Mouse (Mus musculus) leukemia stem cell, adult 10-12 weeks (primary cell): Measurements from ENCODE around the gene Stpg3. TPM values are rescaled to one million over a fixed set of nuclear protein-coding genes. Genes with fewer than 3 reads are reported as not detected.

Experiments used
- polyA plus RNA-seq: library from polyadenylated mRNA; stranded (reverse); fragments of >175 nt; gene quantifications from 2 replicates; pipeline ENCODE4 v1.2.3, GENCODE M21; 2012; ENCODE audit warnings: low replicate concordance

Gene Stpg3
- polyA plus RNA-seq, result 0.22 TPM in 1 of 2 replicates, not detected in the other

GRCm38 (mm10) chr2:25214444-25214843 is at the start of gene Stpg3:
TSS of gene Stpg3 (minus strand) at chr2:25214637.

GRCm38 (mm10) chr2:25262291-25262767 is 47.9 kb upstream of the Stpg3 start, which contains the start of gene Tprn:
TSS of gene Tprn (plus strand) at chr2:25262618.

GRCm38 (mm10) chr2:25255284-25255779 is 40.9 kb upstream of the Stpg3 start, which contains the start of gene Tmem203:
TSS of gene Tmem203 (plus strand) at chr2:25255439.

GRCm38 (mm10) chr2:25246183-25247072 is 32.0 kb upstream of the Stpg3 start, which contains the start of gene AL732309.1:
TSS of gene AL732309.1 (minus strand) at chr2:25246863.

GRCm38 (mm10) chr2:25242101-25242506 is 27.7 kb upstream of the Stpg3 start, which contains the start of the genes Rnf208 and Cysrt1:
TSS of gene Rnf208 (plus strand) at chr2:25242255.
TSS of gene Cysrt1 (minus strand) at chr2:25242452.

GRCm38 (mm10) chr2:25236614-25237013 is 22.2 kb upstream of the Stpg3 start, which contains the start of gene Rnf224:
TSS of gene Rnf224 (minus strand) at chr2:25236787.

GRCm38 (mm10) chr2:25234050-25234449 is 19.6 kb upstream of the Stpg3 start, which contains the start of gene Slc34a3:
TSS of gene Slc34a3 (minus strand) at chr2:25234364.

GRCm38 (mm10) chr2:25224492-25224765 is 10.0 kb upstream of the Stpg3 start, which contains the start of gene Tubb4b:
TSS of gene Tubb4b (minus strand) at chr2:25224702.

GRCm38 (mm10) chr2:25218445-25218844 is 4.0 kb upstream of the Stpg3 start, which contains the start of gene Fam166a:
TSS of gene Fam166a (plus strand) at chr2:25218745.

GRCm38 (mm10) chr2:25211121-25211670 is 3.2 kb downstream of the Stpg3 start, which contains the start of gene Nelfb:
TSS of gene Nelfb (minus strand) at chr2:25211489.

GRCm38 (mm10) chr2:25196172-25196954 is 18.1 kb downstream of the Stpg3 start, which contains the start of gene Tor4a:
TSS of gene Tor4a (minus strand) at chr2:25196886.

GRCm38 (mm10) chr2:25180478-25180903 is 33.9 kb downstream of the Stpg3 start, which contains the start of gene Nrarp:
TSS of gene Nrarp (plus strand) at chr2:25180758.

Other genes with a start within 250 kb of the Stpg3 start
- gene Mrpl41, start 239.5 kb downstream of the Stpg3 start, polyA plus RNA-seq, result 7.7 and 44.8 TPM in 2 replicates
- gene Pnpla7, start 238.6 kb downstream of the Stpg3 start, polyA plus RNA-seq, result 4.3 and 5.1 TPM in 2 replicates
- gene Nsmf, start 160.3 kb downstream of the Stpg3 start, polyA plus RNA-seq, result 61.2 and 74.4 TPM in 2 replicates
- not detected in 2 replicates for gene Entpd8, start 134.3 kb downstream of the Stpg3 start, polyA plus RNA-seq
- not detected in 2 replicates for gene Noxa1, start 119.5 kb downstream of the Stpg3 start, polyA plus RNA-seq
- 24.8 and 34.7 TPM in 2 replicates for gene Nrarp, start 33.9 kb downstream of the Stpg3 start, polyA plus RNA-seq
- gene Tor4a, start 17.8 kb downstream of the Stpg3 start, polyA plus RNA-seq, result 13.1 and 16.5 TPM in 2 replicates
- 15.0 and 19.0 TPM in 2 replicates for gene Nelfb, start 3.1 kb downstream of the Stpg3 start, polyA plus RNA-seq
- 0.16 TPM in 1 of 2 replicates, not detected in the other for gene Fam166a, start 4.1 kb upstream of the Stpg3 start, polyA plus RNA-seq
- gene Tubb4b, start 10.1 kb upstream of the Stpg3 start, polyA plus RNA-seq, result 147 and 477 TPM in 2 replicates
- gene Slc34a3, start 19.7 kb upstream of the Stpg3 start, polyA plus RNA-seq, result not detected in 2 replicates
- gene Rnf224, start 22.1 kb upstream of the Stpg3 start, polyA plus RNA-seq, result 0.10 TPM in 1 of 2 replicates, not detected in the other
- gene Rnf208, start 27.6 kb upstream of the Stpg3 start, polyA plus RNA-seq, result 5.6 and 9.1 TPM in 2 replicates
- not detected in 2 replicates for gene Cysrt1, start 27.8 kb upstream of the Stpg3 start, polyA plus RNA-seq
- gene AL732309.1, start 32.2 kb upstream of the Stpg3 start, polyA plus RNA-seq, result 3.1 and 3.2 TPM in 2 replicates
- gene Tmem203, start 40.8 kb upstream of the Stpg3 start, polyA plus RNA-seq, result 6.8 and 7.2 TPM in 2 replicates
- 57.8 and 59.6 TPM in 2 replicates for gene Tprn, start 48.0 kb upstream of the Stpg3 start, polyA plus RNA-seq
- 111 and 119 TPM in 2 replicates for gene Ssna1, start 57.8 kb upstream of the Stpg3 start, polyA plus RNA-seq
- gene Anapc2, start 57.8 kb upstream of the Stpg3 start, polyA plus RNA-seq, result 11.4 and 18.3 TPM in 2 replicates
- gene Tmem210, start 73.5 kb upstream of the Stpg3 start, polyA plus RNA-seq, result not detected in 2 replicates
- not detected in 2 replicates for gene Lrrc26, start 75.3 kb upstream of the Stpg3 start, polyA plus RNA-seq
- gene Grin1, start 104.5 kb upstream of the Stpg3 start, polyA plus RNA-seq, result 0.09 and 0.26 TPM in 2 replicates
- 27.7 and 53.0 TPM in 2 replicates for gene Man1b1, start 117.7 kb upstream of the Stpg3 start, polyA plus RNA-seq
- 4.2 and 10.5 TPM in 2 replicates for gene Dpp7, start 141.7 kb upstream of the Stpg3 start, polyA plus RNA-seq
- gene Uap1l1, start 151.0 kb upstream of the Stpg3 start, polyA plus RNA-seq, result 5.6 and 9.7 TPM in 2 replicates
- gene Sapcd2, start 157.7 kb upstream of the Stpg3 start, polyA plus RNA-seq, result 82.8 and 125 TPM in 2 replicates
- 0.67 TPM in 1 of 2 replicates, not detected in the other for gene Entpd2, start 181.2 kb upstream of the Stpg3 start, polyA plus RNA-seq
- gene Npdc1, start 184.7 kb upstream of the Stpg3 start, polyA plus RNA-seq, result 8.1 and 13.5 TPM in 2 replicates
- 2.3 TPM in 1 of 2 replicates, not detected in the other for gene Fut7, start 208.6 kb upstream of the Stpg3 start, polyA plus RNA-seq
- gene Abca2, start 214.1 kb upstream of the Stpg3 start, polyA plus RNA-seq, result 8.3 and 12.8 TPM in 2 replicates
- gene Clic3, start 242.2 kb upstream of the Stpg3 start, polyA plus RNA-seq, result not detected in 2 replicates
- gene Paxx, start 246.5 kb upstream of the Stpg3 start, polyA plus RNA-seq, result 30.3 and 31.6 TPM in 2 replicates